Mouse (Mus musculus) heart, postnatal 4 days (tissue): ENCODE data around the gene Dusp15. TPM values are rescaled to one million over a fixed set of nuclear protein-coding genes. Genes with fewer than 3 reads are reported as not detected.

Experiments
- DNase-seq: peaks from one replicate; pipeline ENCODE4 v3.0.0; 2021
- total RNA-seq, 2 experiments: library from RNA; stranded (reverse); gene quantifications; 2 replicates each; pipeline ENCODE4 v1.2.3; 2021

The Dusp15 gene
- total RNA-seq, 2 experiments from 2014 or later, result 0.10 to 0.41 TPM

DNA sequence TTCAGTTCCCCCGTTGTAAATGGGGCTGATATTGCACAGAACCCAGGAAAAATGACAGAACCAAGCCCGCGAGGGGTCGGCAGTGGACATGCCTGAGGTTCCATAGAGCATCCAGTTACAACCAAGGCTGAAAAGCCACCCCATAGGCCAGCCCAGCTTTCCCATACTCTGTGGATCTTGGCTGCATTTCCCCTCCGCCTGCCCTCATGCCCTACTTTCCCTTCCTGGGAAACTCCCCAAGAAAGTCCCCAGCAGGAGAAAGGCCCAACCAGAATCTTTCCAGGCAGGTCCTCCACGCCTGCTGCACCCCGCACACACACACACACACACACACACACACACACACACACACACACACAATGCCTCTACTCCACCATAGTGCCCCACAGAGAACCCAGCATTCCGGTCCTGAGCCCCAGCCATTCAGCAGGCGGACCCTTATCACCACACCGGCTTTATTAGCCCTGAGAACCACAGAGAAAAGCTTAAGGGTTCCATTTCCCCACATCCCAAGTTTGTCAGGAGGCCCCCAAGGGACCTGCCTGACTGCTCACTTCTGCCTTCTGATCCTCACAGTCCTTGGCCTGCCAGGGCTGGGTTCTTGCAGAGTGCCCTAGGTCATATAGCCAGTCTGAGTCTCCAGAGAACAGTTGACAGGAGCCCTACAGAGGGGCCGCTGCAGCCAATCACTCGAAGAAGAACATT lies 19.9 kb downstream of the Dusp15 start:
- DNase-seq, result no peak

DNA sequence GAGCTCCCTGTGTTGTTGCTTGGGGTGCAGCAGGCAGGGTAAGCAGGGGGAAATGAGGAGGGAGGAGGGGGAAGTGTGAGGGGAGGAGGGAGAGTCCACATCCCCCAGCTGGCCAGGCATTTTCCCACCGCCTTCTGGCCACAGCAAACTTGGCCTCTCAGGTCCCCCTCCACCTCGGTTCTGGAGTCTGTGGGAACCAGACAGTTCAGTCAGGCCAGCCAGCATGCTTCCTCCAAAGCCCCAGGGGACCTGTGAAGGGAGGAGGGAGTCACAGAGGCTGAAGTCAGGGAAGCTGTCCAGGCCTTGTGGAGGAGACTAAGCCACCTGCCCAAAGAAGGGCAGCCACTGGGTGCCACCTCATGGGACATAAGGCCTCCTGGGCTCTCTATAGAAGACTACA lies 21.2 kb downstream of the Dusp15 start:
- peak; percentile 77 for DNase-seq

DNA sequence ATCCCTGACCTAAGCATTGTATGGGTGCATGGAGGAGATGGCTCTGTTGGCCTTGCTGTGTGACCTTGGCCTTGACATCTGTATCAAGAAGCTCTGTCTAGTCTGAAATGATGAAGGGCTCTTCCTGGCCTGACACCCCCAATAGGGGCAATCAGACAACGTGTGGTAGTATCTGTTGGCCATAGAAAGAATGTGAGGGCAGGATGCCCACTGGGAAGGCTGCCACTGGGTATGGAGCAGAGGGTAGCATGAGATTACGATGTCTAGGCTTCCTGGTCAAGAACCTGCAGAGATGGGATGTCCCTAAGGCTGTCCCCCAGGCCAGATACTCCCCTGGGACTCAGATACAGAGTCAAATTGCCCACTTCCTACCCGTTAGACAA lies 22.5 kb downstream of the Dusp15 start:
- no peak for DNase-seq

DNA sequence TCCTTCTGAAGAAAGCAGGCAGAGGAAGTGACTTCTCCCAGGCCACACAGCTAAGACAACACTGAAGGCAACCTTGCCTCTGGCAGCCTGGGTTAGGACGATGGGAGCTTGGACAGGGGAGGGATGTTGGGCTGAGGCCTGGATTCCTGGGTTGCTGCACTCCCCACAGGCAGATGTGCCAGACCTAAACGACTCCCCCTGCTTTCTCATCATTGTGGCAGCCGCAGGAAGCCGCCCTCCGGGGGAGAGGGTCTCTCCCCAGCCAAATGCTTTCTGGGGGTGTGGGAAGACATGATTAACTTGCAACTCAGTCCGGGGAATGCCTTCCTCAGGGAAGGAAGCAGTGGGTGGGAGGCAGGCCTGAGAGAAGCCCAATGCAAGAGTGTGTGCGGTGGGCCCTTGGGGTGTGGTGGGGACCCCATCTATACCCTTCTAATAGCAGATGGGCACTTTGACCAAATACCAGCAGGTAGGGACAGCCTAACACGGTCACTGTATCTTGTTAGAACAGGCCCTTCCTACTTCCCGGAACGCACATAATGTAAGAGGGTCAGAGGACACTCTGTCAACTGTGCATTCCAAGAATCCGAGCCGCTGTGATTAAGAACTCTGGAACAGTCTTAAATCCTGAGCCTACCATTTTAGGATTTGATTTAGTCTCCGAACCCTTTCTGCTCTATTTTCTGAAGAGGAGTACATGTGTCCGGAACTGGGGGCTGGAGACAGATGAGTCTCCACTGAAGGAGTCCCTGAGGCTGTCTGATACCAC lies 23.1 kb downstream of the Dusp15 start:
- DNase-seq, result peak; percentile 58

DNA sequence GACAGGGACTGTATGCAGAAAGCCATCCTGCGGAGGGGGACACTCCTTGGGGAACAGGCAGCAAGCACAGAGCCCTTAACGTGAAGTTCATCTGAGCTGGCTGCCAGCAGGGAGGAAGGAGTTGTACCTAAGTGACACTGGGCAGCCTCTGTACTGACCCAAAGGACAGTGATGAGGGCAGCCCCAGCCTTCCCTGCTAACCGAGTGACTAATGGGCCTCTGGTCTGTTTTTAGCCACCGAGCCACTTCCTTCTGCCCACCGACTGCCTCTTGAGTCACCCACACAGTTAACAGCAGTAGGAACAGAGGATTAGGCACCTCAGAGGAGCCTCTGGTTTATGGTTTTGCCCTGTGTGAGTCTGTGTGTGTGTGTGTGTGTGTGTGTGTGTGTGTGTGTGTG lies 24.1 kb downstream of the Dusp15 start:
- DNase-seq, result no peak

DNA sequence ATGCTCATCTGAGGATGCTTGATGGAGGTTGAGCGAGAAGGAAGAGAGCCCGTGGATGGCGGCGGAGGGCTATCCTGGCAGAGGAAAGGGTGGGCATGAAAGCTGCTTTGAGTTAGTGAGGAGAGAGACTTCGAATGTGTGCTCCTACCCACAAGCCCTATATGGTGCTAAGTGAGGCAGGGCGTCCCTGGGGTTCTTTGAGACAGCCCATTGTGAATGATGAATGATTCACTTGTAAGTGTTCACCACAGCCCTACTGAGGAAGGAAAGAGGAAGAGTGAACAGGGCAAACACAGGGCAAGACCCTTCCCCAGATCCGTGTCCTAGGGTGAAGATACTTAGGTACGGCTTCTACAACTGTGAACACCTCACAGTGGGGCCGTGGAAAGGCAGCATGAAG lies 24.6 kb downstream of the Dusp15 start:
- DNase-seq, result no peak

DNA sequence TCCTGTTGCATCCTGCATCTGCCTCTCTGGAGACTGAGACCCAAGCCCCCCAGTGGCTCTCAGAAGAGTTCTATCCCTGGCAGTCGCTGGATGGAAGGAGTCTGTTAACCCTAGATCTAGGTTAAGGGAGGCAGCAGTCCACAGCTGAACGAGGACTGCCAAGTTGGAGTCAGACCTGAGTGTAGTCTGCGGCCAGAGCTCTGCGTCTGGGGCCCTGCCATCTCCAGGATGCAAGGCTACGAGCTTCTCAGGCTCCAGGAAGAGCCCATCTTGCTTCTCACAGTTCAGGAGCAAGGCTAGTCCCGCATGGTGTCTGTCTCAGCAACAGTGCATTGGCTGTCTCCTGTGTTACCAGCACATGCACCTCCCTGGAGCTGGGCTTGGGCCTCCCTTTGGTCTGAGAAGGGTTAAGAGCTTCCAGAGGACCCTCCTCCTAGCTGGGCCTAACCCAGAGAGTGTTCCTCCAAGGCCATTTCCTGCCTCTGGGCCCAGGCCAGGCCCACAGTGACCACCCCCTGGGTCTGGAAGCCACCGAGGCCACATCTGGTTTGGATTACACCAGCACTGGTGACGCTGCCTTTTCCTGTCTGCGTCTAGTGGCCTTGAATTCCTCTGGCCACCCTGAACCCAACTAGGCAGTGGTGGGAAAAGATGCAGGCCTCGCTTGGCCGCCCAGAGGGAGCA lies 26.2 kb downstream of the Dusp15 start:
- DNase-seq, result peak; percentile 87

DNA sequence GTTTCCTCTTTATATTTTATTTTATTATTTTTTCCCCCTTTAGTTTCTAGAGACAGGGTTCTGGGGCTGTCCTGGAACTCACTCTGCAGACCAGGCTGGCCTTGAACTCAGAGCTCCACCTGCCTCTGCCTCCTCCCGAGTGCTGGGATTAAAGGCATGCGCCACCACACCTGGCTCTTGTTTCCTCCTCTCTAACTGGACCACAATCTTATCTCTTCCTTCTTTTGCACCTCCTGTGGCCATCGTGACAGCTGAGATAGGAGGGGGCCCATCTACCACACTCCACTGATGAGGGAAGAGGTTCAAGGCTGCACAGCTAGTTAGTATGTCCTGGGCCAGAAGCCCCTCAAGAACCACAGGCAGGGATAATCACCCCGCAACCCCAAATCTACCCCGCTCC lies 27.0 kb downstream of the Dusp15 start:
- DNase-seq, result no peak

DNA sequence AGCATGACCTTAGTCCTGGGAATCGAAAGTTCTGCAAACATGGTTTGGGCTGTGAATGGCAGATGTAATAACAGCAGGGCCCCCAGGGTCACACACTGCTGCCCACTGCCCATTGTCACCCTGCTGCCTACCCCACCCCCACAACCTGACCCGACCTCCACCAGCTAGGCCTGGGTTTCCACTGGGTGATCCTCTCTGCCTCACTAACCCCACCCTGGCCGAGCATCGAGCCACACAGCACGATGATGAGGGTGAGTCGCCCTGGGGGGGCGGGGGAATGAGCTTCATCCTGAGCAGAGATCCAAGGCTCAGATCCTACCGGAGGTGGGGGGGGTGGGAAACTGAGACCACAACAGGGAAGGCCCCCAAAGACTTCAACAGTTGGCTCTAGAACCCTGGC lies 27.4 kb downstream of the Dusp15 start:
- no peak for DNase-seq

DNA sequence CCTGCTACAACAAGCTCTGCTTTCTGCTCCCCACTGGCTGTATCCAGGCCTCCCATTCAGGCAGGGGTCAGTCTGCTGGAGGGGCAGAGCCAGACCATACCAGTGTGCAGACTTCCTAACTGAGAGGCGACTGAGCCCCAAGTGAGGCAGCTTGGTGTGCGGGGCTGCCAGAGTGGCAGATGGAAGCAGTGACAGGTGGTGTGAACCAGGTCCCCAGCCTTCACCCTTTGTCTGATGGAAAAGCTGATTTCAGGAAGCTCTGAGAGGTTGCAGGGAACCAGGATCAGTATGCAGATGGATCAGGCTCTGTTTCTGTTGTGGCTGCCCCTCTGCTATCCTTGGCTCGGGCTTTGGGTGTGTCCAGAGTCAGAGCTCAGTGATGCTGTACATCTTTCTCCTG lies 27.9 kb downstream of the Dusp15 start:
- DNase-seq, result no peak

DNA sequence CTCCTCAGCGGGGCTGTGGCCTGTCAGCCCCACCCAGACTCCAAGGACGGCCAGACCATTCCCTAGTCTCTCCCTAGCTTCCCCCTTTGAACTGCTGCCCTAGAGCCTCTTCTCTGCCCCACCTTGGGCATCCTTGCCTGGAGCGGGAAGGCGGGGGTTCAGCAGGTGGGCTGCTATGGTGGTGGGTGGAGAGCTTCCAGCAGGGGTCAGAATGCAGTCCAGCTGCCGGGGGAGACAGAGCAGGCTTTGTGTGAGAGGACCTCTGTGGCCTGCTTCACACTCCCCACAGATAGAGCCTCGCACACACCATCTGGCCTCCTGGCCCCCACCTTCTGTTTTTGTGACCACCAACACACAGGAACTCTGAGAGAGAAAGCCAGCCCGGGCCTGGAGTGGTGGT lies 29.1 kb downstream of the Dusp15 start:
- DNase-seq, result peak; percentile 35

DNA sequence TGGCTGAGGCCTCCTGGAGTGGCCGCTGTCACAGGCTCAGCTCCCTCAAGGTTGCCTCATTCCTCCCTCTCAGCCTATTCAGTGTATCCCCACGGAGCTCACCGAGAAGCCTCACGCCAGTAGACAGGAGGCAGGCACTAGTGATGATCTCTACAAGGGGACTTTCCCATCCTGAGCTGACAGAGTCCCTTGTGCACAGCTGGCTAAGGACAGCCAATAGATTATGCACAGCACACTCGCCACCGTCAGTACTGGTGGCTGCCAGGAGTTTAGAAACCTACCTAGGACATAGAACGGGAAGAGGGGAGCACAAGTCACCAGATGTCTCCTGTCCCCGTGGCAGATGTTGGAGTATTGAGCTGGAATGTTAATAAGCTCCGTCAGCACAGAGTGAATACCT lies 33.8 kb downstream of the Dusp15 start:
- DNase-seq, result no peak

DNA sequence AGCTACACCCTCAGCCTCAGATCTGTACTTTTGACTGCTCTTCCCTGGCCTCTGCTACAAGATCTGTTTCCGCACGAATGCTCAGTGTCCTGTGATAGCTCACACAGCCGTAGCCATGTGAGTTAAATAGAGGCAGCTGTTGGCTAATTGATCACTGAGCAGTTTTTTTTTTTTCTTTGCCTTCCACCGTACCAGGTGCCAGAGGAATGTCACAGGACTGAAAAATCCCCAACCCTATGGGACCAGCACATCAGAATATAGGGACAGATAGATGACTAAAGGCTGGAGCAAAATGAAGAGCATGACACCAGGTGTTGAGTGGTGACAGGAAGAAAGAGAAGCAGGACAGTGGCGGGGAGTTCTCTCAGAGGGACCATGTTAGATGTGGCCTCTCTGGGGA lies 35.4 kb downstream of the Dusp15 start:
- DNase-seq, result no peak

DNA sequence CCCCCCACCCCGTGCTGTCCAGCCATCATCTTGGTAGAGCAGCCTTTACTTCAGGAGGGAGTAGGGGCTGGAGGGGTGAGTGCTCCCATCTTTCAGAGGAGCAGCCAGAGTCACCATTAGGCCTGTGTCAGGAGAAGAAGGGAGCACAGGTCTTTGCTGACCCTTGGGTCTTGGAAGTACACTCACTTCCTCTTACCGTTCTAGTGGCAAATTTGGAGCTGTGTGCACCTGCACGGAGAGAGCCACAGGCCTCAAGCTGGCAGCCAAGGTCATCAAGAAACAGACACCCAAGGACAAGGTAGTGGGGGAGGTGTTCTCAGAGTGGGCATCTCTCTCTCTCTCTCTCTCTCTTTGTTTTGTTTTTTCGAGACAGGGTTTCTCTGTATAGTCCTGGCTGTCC lies 36.0 kb downstream of the Dusp15 start:
- DNase-seq, result no peak

DNA sequence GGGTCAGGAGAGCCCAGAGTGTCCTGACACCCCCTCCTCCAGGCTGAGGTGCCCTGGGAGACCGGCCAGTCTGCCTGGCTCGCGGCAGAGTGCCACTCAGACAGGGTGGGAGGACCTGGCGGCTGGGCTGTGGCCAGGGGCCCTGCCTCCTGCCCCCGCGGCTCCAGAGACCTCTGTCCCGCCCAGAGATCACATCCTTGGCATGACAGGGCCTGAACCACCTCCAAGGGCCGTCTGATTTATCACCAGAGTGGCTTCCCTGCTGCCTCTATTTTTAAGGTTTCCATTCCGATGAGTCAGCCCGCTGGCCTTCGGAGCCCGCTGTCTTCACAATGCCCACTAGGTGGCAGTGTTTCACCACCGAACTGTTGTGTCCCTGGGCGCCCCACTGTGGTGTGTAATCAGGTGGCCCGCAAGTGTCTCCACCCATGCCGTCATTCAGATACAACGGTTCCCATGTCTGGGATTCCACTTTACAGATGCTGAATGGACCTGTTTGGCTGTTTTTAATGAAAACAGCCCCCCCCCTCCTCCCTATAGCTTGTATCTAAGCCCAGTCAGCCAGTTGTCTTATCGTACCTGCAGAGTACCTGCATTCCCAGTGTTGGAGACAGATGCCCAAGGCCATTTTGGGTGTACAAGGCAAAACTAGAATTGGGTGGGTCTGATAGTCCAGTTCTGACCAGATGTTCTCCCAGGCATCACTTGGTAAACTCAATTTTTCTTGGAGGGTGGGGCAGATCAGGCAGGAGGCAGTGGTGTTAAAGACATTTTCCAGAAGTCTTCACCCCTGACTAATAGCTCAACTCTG lies 37.0 kb downstream of the Dusp15 start:
- peak; percentile 94 for DNase-seq

DNA sequence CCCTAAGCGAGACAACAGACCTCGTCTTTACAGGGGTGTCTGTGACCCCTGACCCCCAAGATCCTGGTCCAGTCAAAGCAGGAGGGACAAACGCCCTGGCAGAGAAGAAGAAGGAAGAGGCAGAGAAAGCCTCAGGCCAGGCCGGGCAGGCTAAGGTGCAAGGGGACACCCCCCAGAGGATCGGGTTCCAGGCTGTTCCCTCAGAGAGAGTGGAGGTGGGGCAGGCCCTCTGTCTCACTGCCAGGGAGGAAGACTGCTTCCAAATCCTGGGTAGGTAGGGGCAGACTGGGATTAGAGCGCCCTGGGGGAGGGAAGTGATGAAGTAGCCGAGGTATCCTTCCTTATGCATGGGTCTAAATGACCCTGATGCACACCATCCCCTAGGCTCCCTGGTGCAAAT lies 38.0 kb downstream of the Dusp15 start:
- no peak for DNase-seq

DNA sequence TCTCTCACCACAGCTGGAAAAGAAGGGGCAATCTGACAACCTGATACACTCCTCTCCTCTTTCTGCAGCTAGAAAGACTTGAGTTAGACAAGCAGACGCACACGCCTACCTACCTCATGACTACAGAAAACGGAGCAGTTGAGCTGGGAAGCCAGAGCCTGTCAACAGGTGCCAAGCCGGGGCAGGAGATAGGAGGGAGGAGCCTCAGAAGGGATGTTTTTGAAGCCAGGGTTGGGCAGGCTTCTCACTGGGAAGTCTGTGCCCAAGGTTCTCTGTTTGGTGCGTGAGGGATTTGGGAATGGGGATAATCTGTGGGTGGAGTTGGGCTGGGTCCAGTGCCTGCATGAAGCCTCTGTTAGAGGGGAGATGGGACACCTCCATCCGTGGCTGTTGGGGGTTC lies 40.1 kb downstream of the Dusp15 start:
- DNase-seq, result no peak

DNA sequence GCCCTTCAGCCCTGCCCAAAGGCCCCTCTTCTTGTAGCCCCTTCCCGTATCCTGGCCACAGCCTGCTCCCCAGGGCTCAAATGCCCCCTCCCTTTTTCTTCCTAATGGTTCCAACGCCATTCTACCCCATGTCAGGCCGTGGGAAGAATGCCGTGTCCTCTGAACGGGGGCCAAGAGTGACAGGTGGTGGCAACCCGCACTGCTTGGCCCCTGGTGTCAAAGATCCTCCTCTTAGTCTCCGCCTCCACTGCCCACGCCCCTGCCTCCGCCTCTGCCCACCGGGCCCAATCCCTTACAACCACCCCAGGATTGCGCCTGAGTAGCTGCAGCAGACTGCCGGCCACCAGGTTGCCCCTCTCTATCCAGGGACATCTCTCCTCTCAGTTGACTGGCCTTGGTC lies 40.5 kb downstream of the Dusp15 start, which contains the start of gene Mylk2:
Gene Mylk2 (plus strand): TSS at position 322 of the 400 bp plus-strand sequence.
- DNase-seq, result peak; percentile 24

DNA sequence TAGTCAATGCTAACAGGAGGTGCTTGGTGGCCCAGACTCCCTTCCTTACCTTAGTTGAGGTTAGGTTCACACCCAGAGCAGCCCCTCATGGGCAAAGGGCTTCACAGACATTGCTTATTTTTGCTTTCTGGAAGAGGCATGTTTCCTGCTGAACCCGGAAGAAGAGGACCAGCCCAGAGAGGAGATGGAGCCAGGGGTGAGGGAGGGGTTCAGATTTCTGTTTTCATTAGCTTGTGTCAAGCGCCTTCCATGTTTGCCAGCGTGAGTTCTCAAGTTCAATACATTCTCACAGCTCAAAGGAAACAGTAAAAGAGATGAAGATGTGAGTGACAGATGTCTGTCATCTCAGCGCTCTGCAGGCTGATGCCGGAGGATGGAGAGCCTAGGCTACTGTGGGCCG lies 41.6 kb downstream of the Dusp15 start:
- no peak for DNase-seq

DNA sequence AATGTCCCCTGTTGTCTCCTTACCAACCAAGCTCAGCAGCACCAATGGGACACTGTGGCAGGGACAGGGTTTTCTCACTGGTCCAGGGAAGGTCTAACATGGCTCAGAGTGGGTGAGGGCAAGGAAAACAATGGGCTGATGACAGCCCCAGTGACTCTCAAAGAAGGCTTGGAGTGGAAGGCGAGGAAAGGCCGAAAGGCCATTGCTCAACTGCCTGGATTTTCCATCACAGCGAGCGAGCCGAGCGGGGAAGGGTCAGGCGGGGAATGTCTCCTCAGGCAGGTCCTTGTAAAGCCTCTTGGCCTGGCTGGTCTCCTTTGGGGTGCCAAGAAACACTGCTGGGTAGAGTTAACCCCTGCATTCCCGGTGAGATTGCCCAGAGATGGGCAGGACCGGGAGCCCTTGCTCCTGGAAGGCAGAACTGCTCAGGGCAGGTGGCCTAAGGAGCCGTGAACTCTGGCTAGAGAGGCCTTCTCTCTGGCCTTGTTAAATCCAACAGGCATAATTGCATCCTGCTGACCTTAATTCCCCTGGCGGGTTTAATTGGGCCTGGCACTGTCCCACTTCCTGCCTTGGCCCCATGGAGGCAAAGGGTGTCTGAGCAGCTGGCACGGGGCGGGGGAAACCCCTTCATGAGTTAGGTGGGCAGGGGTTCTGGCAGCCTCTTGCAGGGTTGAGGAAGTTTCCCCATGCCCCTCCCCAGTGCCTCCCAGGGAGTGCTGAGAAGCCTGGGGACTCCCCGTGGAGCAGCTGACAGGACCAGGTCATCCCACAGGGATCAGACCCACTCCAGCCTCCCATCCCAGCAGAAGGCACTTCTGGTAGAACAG lies 44.2 kb downstream of the Dusp15 start:
- DNase-seq, result no peak

DNA sequence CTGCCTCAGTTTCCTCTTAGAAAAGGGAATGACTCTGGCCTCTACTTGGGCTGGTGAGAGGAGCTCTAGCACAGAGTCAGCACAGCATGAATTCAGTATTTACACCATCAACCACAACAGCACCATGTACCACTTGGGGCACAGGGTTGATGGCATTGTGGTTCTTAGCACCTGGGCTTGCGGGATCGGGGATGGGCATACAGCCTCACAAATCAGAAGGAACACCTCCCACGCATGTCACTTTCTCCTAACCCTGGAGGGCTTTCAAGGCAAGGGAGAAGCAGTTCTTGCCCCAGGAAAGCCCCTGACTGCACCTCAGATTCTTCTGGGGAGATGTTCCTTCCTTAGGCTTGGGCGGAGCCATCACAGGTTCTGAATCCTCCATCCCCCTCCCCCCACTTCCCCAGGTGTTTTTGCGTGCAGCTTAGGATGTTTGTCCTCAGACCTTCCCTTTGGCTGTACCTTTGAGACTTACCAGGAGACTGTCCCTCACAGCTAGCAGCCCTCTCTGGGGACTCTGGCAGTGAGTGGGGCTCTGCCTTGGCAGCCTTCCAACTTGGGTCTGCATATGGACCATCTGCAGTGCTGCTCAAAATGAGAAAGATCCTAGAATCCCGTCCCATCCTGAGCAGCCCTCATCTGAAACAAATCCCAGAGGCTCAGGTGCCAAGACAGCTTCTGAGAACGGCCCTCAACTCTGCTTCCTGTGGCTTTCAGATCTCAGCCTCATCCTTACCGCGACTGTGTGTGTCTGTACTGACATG lies 45.0 kb downstream of the Dusp15 start:
- DNase-seq, result no peak
